Mouse (Mus musculus): ENCODE results near the gene Trim71.

Trim71 gene

DNA sequence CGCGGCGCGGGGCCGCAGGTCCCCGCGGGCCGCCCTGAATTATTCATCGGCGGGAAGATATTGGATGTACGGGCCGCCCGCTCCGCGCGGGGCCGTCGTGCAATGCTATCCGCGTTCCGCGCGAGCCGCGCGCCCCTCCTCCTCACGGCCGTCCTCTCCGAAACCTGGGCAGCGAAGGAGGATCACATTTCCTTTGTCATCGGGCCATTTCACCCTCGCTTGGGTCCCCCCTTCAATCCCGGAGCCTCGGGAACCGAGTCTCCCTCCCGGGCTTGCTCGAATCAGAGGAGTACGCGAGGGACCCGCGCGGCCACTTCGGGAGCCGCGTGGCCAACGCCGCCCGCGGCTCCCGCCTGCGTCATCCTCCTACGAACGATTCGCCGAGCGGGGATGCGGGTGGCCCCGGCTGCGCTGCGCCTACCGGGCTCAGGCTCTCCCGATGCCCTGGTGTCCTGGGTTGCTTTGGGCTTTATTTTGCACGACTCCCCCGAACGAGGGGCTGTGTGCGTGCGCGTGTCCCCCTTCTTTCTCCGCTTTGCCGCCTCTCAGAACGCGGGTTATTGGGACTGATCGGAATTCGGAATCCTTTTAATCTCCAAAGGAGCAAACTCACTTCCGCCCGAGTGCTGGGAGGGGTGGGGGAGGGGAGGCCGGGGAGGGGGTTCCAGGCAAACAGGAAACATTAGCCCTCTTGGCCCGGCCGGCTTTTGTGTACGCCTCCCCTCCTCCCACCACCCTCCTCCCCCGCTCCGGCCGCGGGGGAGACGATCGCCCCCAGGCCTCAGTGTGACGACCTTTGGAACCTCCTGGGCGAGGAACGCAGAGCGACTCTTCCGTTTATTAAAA, at the start of gene Trim71:
Gene Trim71, minus strand, starts transcription at position 609 of the 846 bp plus-strand sequence.
- DNase-seq (ENCODE audit: low spot score): peak; percentile 26

DNA sequence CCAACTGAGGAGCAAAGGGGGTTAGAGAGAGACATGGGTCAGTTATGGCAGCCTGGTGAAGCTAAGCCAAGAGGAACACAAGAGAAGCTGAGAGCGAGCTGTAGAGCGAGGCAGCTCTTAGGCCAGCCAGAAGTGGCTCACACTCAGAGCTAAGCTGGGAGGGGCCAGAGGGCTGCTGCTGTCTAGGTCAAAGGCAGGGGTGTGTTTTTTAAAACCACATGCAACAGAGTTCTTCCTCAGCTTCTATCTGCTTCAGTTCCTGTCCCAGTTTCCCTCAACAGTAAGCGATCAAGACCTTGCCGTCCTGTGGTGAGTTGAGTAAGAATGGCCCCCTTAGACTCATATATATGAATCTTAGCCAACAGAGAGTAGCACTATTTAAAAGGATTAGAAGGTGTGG, 48.9 kb upstream of the Trim71 start:
- DNase-seq (ENCODE audit: low spot score): no peak

DNA sequence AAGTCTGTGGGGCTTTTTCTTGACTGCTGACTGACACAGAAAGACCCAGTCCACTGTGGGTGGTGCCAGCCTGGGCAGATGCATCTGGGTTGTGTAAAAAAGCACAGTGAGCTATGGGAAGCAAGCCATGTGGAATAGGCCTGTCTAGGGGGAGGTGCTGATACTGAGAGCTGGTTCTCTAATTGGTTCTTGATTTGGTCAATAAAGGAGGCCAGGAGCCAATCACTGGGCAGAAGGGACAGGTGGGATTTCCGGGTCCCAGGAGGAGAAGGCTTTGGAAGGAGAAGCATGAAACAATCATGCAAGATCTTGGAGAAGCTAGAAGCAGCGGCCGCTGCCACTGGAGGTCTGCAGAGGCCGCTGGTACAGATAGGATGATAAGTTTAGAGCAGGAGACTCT, 48.4 kb upstream of the Trim71 start:
- DNase-seq (ENCODE audit: low spot score): no peak

DNA sequence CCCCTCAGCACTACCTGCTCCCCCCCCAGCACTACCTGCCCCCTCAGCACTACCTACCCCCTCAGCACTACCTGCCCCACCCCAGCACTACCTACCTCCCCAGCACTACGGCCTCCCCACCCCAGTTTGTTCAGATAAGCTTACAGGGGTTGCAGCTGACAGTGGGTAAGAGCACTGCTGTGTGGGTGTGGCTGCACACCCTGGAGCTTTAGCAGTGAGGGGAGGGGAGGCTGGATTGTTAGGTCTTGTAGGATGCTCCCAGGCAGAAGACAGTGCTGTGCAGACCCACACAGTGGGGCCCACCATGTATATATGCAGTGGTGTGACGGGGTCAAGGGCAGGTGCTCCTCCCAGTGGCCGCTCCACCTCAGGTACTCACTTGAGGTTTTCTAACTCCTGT, 46.1 kb upstream of the Trim71 start:
- no peak for DNase-seq (ENCODE audit: low spot score)

DNA sequence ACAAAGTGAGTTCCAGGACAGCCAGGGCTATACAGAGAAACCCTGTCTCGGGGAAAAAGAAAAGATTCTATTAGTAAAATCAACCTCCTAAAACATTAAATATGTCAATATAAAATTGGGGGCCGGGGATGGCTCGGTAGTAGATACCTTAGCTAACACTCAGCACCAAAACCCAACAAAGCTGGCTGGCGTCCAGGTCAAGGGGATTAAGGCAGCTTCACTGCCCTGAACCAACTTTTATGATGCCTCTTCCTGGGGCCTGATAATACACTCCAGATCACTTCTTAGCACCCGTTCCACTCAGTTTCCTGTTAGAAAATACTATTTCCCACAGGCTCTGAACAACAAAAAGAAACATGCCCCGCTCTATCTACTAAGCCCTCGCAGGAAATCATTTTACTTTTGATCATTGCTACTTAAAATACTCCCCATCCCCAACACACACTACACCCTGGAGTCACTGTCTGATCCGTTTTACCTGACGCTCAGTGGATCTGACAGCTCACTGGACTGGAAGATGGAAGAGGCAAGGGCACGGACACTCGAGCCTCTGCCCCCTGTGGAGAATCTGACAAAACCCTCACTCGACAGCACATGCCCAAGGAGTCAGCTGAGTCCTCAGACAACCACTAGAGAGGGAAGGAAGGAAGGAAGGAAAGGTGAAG, 39.8 kb upstream of the Trim71 start:
- DNase-seq (ENCODE audit: low spot score): no peak

DNA sequence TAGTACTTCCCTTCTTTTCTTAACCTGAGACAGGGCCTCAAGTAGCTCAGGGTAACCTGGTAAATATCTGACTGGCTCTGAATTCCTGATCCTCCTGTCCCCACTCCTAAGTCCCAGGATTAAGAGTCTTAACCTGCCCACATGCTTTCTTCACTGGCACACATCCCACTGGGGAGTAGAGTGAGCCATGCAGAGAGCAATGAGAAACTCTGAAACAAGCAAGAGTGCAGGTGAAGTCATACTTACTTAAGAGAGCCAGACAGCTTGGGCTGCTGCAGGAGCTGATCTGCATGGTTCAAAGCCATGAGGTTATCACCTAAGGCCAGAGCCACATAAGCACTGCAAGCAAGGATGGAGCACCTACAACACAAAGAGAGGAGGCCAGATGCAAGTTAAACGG, 36.9 kb upstream of the Trim71 start:
- no peak for DNase-seq (ENCODE audit: low spot score)

DNA sequence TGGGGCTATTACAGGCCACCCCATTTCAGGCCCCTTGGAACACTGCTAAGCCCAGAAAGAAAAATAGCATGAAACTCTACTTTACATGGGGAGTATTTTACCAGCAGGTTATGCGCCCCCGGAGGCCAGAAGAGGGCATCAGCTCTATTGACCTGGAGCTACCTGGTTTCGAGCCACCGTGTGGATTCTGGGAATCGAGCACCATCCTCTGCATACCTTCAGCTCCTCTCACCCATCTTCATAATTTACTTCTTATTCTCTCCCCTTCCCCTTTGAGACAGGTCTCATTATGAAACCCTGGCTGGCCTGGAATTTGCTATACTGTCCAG, 20.8 kb upstream of the Trim71 start:
- no peak for DNase-seq (ENCODE audit: low spot score)

DNA sequence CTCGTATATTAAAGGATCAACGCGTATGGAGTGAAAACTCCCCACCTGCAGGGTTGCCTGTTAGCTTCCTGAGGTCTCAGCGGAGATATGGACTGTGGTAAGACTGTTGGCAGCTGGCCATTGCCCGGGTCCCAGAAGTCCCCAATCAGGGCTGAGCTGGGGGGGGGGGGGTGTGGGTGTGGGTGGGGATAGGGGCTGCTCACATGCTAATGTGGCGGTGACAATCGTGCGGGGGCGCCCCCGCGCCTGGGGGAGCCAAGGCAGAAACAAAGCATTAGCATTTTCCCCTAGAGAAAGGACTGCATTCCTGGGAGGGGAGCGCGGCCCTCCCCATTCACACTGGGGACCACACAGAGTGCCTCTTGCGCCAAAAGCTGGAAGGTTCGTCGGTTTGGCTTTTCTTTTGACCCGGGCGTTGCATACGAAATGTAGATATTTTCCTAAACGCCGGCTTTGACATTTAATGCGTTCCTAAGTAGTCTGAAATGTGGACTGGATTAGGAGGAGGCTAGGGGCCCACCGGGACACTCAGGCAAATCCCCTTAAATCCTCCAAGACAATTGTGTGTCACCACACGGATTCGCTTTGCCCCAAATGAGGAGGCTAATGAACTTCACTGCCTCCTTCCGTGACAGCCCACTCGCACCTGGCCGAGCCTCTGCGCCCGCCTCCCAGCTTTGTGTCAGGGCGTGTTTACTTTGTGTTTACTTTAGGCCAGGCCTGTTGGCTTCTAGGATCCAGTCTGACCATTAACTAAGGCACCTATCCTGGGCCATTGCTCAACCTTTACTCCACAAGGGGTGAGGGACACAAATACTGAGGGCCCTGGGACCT, 20.2 kb upstream of the Trim71 start:
- no peak for DNase-seq (ENCODE audit: low spot score)

DNA sequence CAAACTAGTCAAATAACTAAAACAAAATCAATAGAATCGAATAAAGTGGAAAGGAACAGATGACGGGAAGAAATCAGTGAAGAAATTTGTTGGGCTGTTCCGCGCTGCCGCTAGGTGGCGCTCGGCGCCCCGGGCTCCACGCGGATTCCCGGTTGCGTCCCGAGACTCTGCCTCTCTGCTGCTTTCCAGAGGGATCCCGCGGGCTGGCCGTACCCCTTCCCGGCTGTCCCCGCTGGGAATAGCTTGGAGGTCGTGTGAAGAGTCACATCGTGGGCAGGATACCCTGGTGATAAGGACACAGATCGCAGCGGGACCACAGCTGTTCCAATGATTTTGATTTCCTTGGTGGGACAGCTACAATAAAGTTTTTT, 19.6 kb upstream of the Trim71 start:
- peak; percentile 70 for DNase-seq (ENCODE audit: low spot score)

DNA sequence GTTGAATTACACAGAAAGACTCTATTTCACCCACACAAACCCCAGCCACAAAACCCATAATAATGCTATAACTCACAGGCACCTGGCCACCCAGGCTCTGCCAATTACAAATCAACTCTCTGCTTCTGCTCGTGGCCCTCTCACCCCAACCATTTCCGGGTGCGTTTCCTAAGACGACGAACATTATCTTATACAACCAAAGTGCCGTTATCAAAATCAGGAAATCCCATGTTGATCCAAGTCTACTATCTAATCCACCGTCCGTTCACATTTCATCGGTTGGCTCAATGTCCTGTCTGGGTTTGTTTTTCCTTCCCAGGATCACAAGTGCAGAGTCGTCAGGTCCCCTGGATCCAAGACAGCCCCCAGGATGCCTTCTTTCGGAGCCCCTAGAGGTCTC, 14.5 kb upstream of the Trim71 start:
- no peak for DNase-seq (ENCODE audit: low spot score)

DNA sequence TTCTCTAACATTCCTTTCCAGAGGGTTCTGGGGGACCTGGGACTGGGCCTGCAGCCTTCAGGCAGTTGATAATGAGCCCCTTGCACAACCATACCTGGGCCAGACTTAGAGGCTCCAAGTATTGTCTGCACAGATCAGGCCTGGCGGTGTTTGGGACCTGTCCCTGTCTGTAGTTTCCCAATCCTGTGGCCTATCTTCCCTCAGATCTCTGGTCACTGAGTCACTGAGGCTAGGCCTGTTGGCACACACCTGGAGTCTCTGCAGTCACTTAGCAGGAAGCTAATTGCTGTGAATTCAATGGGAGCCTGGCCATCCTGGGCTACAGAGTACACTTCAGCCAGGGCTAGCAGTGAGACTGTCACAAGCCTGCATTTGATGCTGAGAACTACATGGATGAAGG, 11.8 kb upstream of the Trim71 start:
- no peak for DNase-seq (ENCODE audit: low spot score)

DNA sequence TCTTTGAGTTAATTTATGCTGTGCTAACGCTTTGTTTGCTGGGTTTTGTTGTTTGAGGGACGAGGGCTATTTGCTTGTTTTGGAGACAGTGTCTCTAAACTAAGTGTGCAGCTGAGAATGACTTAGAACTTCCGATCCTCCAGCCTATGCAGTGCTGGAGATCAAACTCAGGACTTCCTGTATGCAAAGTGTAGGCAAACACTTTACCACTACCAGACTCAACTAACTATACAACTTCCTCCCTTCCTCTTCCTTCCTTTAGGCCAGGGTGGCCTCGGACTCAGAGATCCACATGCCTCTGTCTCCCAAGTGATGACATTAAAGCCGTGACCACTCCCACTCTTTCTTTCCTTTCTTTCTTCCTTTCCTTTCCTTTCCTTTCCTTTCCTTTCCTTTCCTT, 9.4 kb upstream of the Trim71 start:
- no peak for DNase-seq (ENCODE audit: low spot score)

DNA sequence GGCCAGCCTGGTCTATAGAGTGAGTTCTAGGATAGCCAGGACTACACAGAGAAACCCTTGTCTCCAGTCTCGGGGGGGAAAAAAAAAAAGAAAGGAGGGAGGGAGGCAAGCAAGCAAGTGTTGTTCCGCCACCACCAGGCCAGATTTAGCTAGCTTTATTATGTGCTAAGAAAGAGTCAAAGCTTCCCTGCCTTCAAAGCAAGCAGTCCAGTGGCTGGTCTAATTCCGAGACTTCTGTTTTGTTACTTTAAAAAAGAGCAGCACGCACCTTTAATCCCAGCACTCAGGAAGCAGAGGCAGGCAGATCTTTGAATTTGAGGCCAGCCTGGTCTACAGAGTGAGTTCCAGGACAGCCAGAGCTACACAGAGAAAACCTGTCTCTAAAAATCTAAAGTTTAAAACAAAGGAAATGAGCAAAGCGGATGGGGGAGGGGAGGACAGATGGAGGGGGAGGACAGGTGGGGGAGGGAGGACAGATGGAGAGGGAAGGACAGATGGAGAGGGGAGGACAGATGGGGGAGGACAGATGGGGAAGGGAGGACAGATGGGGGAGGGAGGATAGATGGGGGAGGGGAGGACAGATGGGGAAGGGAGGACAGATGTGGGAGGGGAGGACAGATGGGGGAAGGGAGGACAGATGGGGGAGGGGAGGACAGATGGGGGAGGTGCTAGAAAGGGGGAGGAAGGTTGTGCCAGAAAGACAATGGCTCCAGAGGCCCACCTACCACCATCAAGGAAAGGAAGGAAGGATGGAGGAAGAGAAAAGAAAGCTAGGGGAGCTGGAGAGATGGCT, 4.7 kb upstream of the Trim71 start:
- DNase-seq (ENCODE audit: low spot score): no peak

DNA sequence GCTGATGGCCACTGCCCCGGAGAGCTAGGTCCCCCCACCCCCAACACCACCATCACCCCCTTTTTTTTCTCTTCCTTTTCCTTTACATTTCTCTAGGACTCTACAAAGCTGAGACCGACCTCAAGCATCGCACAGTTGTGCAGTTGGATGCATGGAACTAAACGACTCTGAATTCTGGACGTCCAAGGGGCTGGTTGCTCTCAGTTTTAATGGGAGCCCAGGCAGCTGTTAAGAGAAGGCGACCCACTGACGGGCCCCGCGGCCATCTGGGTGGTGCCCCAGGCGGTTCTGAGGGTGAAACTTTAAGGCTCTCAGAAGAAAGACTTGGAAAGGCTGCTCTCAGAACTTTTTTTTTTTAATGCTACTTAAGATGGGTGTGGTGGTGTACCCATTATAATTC, 498 bp upstream of the Trim71 start:
- no peak for DNase-seq (ENCODE audit: low spot score)

DNA sequence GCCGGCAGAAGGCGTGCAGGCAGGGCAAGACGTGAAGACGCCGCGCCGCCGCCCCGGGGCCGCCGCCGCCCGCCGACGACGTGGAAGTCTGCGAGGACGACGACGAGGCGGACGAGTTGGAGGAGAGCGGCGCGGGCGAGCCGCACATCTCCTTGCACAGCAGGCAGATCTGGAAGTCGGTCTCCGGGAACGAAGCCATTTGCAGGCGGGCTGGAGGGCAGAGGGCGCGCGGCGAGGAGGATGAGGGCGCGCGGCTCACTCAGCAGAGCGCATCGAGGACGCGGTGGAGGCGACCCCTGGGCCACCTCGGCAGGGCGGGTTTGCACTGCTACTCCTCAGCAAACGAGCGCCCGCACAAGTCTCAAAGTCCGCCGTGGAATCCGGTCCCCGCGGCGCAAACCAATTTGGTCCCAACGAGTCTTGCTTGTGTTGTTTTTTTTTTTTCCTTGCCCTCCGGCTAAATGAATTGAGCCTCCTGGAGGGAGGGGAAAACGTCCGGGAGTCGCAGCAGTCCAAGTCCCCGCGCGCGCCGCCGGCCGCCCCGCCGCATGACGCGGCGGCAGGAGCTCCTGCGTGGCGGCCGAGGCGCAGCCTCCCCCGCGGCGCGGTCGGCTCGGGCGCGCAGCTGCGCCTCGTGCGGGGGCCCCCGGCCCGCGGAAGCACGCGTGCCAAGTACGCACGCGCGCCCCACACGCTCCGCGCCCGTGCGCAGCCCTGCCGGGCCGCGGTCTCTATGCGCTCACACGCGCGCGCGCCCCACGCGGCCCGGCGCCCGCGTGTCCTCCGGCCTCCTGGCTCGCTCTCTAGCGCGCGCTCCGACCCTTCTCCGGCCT, 1.0 kb downstream of the Trim71 start:
- no peak for DNase-seq (ENCODE audit: low spot score)

DNA sequence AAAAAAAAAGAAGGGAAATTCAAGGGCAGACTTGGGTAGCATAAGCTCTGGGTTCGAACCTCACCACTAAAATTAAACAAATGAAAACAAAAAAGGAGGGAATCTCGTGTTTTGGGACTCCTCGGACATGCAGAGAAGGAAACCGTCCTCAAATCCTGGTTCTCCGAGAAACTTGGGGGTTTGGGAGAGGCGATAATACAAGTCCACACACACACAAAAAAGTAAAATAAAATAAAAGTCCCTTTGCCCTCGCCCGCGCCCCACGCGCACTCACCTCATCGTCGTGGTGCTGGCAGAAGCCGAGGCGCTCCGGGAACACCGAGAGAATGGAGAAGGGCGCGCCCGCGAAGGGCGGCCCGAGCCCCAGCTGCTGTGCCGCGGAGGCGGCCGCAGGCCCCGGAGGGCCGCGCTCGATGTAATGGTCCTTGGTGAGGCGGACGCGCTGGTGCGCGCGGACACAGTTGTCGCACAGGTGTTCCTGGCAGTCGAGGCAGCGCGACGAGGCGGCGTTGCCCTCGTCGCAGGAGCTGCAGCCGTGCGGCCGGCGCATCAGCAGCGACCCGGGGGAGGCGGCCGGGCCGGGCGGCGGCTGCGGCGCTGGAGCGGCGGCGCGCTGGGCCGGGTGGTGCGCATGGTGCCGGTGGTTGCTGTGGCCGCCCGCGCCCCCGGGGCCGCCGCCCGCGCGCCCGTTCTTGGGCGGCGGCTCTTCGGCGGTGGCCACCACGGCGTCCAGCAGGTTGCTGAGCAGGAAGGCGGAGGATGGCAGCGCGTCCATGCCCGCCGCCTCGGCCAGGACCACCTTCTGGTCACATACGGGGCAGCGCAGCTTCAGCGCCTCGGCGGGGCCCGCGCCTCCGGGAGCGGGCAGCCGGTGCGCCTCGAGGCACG, 1.9 kb downstream of the Trim71 start:
- no peak for DNase-seq (ENCODE audit: low spot score)

DNA sequence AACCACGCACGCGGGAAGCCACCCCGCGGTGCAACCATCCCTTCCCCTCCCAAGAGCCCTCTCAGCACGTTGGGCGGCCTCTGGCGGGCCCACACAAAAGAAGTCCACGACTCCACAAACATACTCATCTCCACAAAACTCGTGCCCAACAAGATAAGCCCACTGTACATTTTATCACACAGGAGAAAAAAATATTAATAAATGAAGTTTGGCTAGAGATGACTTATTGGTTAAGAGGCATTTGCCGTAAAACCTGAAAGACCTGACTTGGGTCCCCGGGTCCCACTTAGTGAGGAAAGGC, 2.5 kb downstream of the Trim71 start:
- DNase-seq (ENCODE audit: low spot score): no peak

DNA sequence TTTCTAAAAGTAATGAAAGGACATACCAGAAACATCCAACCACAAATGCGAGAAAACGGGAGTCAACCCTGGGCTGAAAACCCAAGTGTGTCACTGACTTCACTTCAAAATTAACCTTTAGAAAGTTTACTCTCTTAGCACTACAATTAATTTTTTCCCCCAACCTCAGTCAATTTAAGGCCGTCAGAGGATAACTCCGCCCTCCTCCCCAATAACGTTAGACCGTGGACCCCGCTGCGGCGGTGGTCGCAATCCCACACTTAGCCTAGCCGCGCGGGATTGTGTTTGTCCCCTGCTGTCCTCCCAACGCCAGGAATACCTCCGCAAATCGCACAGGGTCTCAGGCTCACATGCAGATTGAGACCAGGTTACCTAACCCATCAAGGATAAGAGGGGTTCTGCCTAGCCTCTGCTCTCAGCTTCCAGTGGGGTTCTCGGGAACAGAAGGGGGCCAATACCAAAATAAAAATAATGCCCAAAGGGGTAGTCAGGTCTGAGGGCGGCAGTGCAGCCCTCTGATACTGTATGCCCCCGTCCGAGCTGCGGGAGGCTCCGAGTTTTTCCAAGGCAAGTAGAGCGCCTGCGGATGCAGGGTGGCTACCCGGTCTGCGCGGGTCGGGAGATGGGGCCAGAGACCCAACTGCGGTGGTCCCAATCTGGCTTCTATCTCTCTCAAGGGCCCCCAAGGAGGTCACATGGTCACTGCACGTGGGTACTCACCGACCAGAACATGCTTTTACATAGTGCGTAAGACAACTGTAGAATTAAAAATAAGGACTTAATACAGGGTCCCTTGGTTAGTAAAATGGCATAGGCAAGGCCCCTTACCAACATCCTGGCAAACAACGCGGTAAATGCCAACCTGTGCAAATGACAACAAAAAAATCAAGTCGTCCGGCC, 3.1 kb downstream of the Trim71 start:
- no peak for DNase-seq (ENCODE audit: low spot score)

DNA sequence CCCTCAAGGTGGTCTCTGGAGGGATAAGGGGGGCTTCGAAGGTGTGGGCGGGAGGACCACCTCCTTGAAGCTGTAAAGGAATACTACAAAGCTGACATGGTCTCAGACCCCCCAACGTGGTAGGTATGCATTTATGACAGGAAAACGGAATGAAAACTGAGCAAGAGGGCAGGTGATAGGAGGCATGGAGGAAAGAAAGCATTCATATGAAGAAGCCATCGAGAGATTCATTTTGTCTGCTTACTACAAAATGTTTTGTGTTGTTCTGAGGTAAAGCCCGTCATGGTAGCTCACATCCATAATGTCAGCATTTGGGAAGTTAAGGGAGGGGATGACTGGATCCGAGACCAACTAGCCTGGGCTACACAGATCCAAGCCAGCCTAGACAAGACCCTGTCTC, 4.0 kb downstream of the Trim71 start:
- DNase-seq (ENCODE audit: low spot score): no peak
